Mouse (Mus musculus): ENCODE data around the gene Zranb1. TPM values are rescaled to one million over a fixed set of nuclear protein-coding genes. Genes with fewer than 3 reads are reported as not detected.

Zranb1 gene
- total RNA-seq, 2 experiments from 2014 or later: 30.0 to 35.5 TPM

- DNase-seq: peak; percentile 47 to 68
Observed at GRCm38 (mm10) chr7:132927201-132927600, 3.7 kb upstream of the Zranb1 start.

- no peak for DNase-seq
Observed at GRCm38 (mm10) chr7:132930055-132930454, 887 bp upstream of the Zranb1 start.

- DNase-seq: peak; percentile 64 to 73
Observed at GRCm38 (mm10) chr7:132931560-132932351, 814 bp downstream of the Zranb1 start.

- no peak for DNase-seq
Observed at GRCm38 (mm10) chr7:132933331-132933730, 2.4 kb downstream of the Zranb1 start.

- no peak for DNase-seq
Observed at GRCm38 (mm10) chr7:132934743-132935142, 3.8 kb downstream of the Zranb1 start.

GRCm38 (mm10) chr7:132939118-132939517 lies 8.2 kb downstream of the Zranb1 start:
- no peak for DNase-seq

- no peak for DNase-seq
Observed at GRCm38 (mm10) chr7:132940569-132940968, 9.6 kb downstream of the Zranb1 start.

GRCm38 (mm10) chr7:132949968-132950367 lies 19.0 kb downstream of the Zranb1 start:
- DNase-seq: no peak

- DNase-seq: no peak
Observed at GRCm38 (mm10) chr7:132950613-132951012, 19.7 kb downstream of the Zranb1 start.

- no peak for DNase-seq
Observed at GRCm38 (mm10) chr7:132964395-132964794, 33.5 kb downstream of the Zranb1 start.

GRCm38 (mm10) chr7:132965707-132966106 lies 34.8 kb downstream of the Zranb1 start:
- no peak for DNase-seq

- no peak for DNase-seq
Observed at GRCm38 (mm10) chr7:132972079-132972478, 41.1 kb downstream of the Zranb1 start.

- no peak for DNase-seq
Observed at GRCm38 (mm10) chr7:132976079-132976478, 45.1 kb downstream of the Zranb1 start.

GRCm38 (mm10) chr7:132977981-132978380 lies 47.0 kb downstream of the Zranb1 start:
- DNase-seq: no peak

- DNase-seq: no peak
Observed at GRCm38 (mm10) chr7:132982639-132983038, 51.7 kb downstream of the Zranb1 start.

GRCm38 (mm10) chr7:132989839-132990238 lies 58.9 kb downstream of the Zranb1 start:
- DNase-seq: no peak

GRCm38 (mm10) chr7:132991240-132991900 lies 60.4 kb downstream of the Zranb1 start:
- DNase-seq: no peak

GRCm38 (mm10) chr7:132992967-132993615 lies 62.1 kb downstream of the Zranb1 start:
- DNase-seq: no peak

- no peak for DNase-seq
Observed at GRCm38 (mm10) chr7:132994120-132994519, 63.2 kb downstream of the Zranb1 start.

GRCm38 (mm10) chr7:132994628-132995191 lies 63.8 kb downstream of the Zranb1 start:
- no peak for DNase-seq

GRCm38 (mm10) chr7:132996391-132996790 lies 65.4 kb downstream of the Zranb1 start:
- peak in 1 of 2 experiments; percentile 66 for DNase-seq

- peak; percentile 85 to 89 for DNase-seq
Observed at GRCm38 (mm10) chr7:132998639-132999038, 67.7 kb downstream of the Zranb1 start.

- no peak for DNase-seq
Observed at GRCm38 (mm10) chr7:132999061-132999460, 68.1 kb downstream of the Zranb1 start.
